ENCODE assay signal across 18 mouse cellular contexts in genomic region chr10:18505690-18506089, GRCm38 (mm10). TPM values are rescaled to one million over a fixed set of nuclear protein-coding genes. Genes with fewer than 3 reads are reported as not detected.
DNase-seq lines count a peak whose midpoint lies in the region; ATAC-seq lines count a peak whose summit lies in the region.
"Had no signal": no experiment of that assay in that cellular context is flagged by ENCODE, and none has a peak within 500 bp of the region (broad histone marks: within the 10 kb centered on the region; RNA-seq: fewer than 3 reads in every experiment).

No protein-coding gene starts in this region.

- H3K4me2 ChIP-seq in hindbrain, embryonic 13.5 days, result no peak overlapping the region
- H3K4me2 ChIP-seq: embryonic facial prominence, embryonic 13.5 days; heart, embryonic 15.5 days; liver, embryonic 12.5 days had no signal

- intact Hi-C loops in heart, postnatal 14 days (cut with DNase I), result no loop called here

- peak overlapping the region; percentile 52 for H3K27ac ChIP-seq in hindbrain, embryonic 13.5 days
- H3K27ac ChIP-seq: embryonic facial prominence, embryonic 13.5 days; heart, embryonic 15.5 days; liver, embryonic 12.5 days had no signal

- no peak overlapping the region for H3K4me3 ChIP-seq in hindbrain, embryonic 13.5 days
- H3K4me3 ChIP-seq: embryonic facial prominence, embryonic 13.5 days; heart, embryonic 15.5 days; liver, embryonic 12.5 days had no signal

- peak; percentile 44 for DNase-seq in embryo, embryonic 10 days (ENCODE audit: low spot score)
- DNase-seq in embryo, embryonic 9.5 days (ENCODE audit: extremely low spot score), result no peak
- peak; percentile 39 for DNase-seq in thymus, postnatal 4 days
- DNase-seq in thymus, postnatal 10 days (ENCODE audit: low spot score in 2 of 2), result no peak
- DNase-seq in heart, adult 18-20 months, result no peak
- no peak for DNase-seq in heart, adult 9 months (ENCODE audit: low spot score in 2 of 2)
- no peak for DNase-seq in heart, postnatal 14 days
- DNase-seq: cerebellum, adult 11-12 months; kidney, postnatal 10 days; layer of hippocampus, adult 9-11 months; thymus, adult 18-20 months had no signal

- no peak for ATAC-seq in hindbrain, embryonic 13.5 days (ENCODE audit: low FRiP score)
- ATAC-seq: liver, embryonic 12.5 days; Patski had no signal

- no peak overlapping the region for H3K9ac ChIP-seq in hindbrain, embryonic 13.5 days
- H3K9ac ChIP-seq: embryonic facial prominence, embryonic 13.5 days; heart, embryonic 15.5 days; liver, embryonic 12.5 days had no signal

- H3K9me3 ChIP-seq in hindbrain, embryonic 13.5 days, result no peaks in the 10 kb centered on the region
- H3K9me3 ChIP-seq: embryonic facial prominence, embryonic 13.5 days; heart, embryonic 15.5 days; liver, embryonic 12.5 days had no signal

- no peaks in the 10 kb centered on the region for H3K27me3 ChIP-seq in hindbrain, embryonic 13.5 days
- H3K27me3 ChIP-seq: CH12.LX; embryonic facial prominence, embryonic 13.5 days; heart, embryonic 15.5 days; liver, embryonic 12.5 days; Patski had no signal

- H3K4me1 ChIP-seq in hindbrain, embryonic 13.5 days (replicated peaks), result peaks cover 33% of the 10 kb centered on the region
- H3K4me1 ChIP-seq: liver, embryonic 12.5 days had no signal

- peaks cover 20% of the 10 kb centered on the region for H3K36me3 ChIP-seq in hindbrain, embryonic 13.5 days
- H3K36me3 ChIP-seq: liver, embryonic 12.5 days had no signal

- 58% methylated on average over 10 of the region's 10 CpGs for WGBS in hindbrain, embryonic 13.5 days

RNA-seq across cellular contexts. Expression of gene Hebp2, which starts 40.2 kb away (rescaled TPM):
- 12.3 and 12.8 TPM in 2 replicates for polyA plus RNA-seq in hindbrain, embryonic 13.5 days (2015; fragmentation: Nextera tagmentation; extraction: Ambion mirVana)
- total RNA-seq in heart, adult 18-20 months (2021), result under 1 TPM; 0.44 to 0.50 TPM
- total RNA-seq in heart, postnatal 14 days (2021), result 1 to 10 TPM; 1.6 to 1.7 TPM
- total RNA-seq: megakaryocyte-erythroid progenitor cell, adult 5-6 weeks had no signal

Comparison
In these comparisons a context has a peak if more than half of its experiments do, and no peak if none do; other contexts are left out.
1. DNase-seq: peak in embryo, embryonic 10 days (single experiment) and thymus, postnatal 4 days (single experiment); none in embryo, embryonic 9.5 days (single experiment), thymus, postnatal 10 days (0 of 2), heart, adult 18-20 months (0 of 2), heart, adult 9 months (0 of 2) and heart, postnatal 14 days (0 of 2).